Mouse (Mus musculus): ENCODE measurements around the gene Rpsa. TPM values are rescaled to one million over a fixed set of nuclear protein-coding genes. Genes with fewer than 3 reads are reported as not detected.
"Not testable (repeated sequence)": the region's sequence is repeated elsewhere in the genome, so short reads cannot be mapped to it uniquely, and the experiment has no call there.

The Rpsa gene
- polyA plus RNA-seq, 1 experiment, result 245 TPM

DNA sequence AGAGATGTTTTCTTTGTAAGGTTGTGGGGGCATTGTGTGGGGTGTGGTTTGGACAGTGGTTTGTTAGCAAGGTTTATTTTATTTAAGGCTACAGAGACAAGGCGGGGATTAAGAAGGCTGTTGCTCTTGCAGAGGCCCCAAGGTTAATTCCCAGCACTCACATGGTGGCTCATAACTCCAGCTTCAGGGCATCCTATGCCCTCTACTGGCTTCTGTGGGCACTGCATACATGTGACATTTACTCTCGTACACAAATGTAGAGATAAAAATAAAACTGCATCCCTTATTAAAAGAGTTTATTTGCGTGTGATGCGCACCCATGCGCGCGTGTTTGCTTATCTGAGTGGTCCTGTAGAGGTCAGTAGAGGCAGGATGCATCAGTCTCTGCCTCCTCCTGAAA, 38.4 kb upstream of the Rpsa start:
- H3K4me3 ChIP-seq (replicated peaks), result no peak overlapping the region
- H3K9me3 ChIP-seq (ENCODE audit: control insufficient read depth, low read length), result no peaks in the 10 kb centered on the region
- no peak for TF ChIP-seq GATA1 (IDR thresholded peaks at IDR 0.05; ENCODE audit: low read length)
- TF ChIP-seq TAL1 (IDR thresholded peaks at IDR 0.05; ENCODE audit: low read length), result no peak
- no peaks in the 10 kb centered on the region for H3K36me3 ChIP-seq (ENCODE audit: control insufficient read depth)
- no peaks in the 10 kb centered on the region for H3K4me1 ChIP-seq (ENCODE audit: control insufficient read depth)
- no peaks in the 10 kb centered on the region for H3K27me3 ChIP-seq (ENCODE audit: control insufficient read depth)

DNA sequence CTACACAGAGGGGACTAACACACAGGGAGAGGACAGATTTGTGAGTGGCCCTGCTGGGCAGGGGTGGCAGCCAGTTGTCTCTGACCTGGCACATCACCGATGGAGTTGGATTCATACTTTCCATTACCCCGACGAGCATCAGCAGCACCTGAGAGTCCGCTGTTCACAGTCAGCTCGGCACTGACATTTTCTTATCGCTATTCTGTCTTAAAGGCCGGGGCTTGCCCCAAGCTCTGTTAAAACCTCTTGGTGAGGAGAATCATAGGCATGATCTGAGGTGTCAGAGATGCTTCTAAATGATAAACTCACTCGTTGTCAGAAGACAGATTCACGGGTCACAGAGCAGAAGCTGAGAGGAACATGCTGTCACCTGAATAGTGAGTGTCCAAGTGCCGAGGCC, 36.4 kb upstream of the Rpsa start:
- H3K27me3 ChIP-seq (ENCODE audit: control insufficient read depth), result no peaks in the 10 kb centered on the region
- no peak for TF ChIP-seq GATA1 (IDR thresholded peaks at IDR 0.05; ENCODE audit: low read length)
- TF ChIP-seq TAL1 (IDR thresholded peaks at IDR 0.05; ENCODE audit: low read length), result no peak
- no peaks in the 10 kb centered on the region for H3K4me1 ChIP-seq (ENCODE audit: control insufficient read depth)
- no peaks in the 10 kb centered on the region for H3K9me3 ChIP-seq (ENCODE audit: control insufficient read depth, low read length)
- no peaks in the 10 kb centered on the region for H3K36me3 ChIP-seq (ENCODE audit: control insufficient read depth)
- no peak overlapping the region for H3K4me3 ChIP-seq (replicated peaks)

DNA sequence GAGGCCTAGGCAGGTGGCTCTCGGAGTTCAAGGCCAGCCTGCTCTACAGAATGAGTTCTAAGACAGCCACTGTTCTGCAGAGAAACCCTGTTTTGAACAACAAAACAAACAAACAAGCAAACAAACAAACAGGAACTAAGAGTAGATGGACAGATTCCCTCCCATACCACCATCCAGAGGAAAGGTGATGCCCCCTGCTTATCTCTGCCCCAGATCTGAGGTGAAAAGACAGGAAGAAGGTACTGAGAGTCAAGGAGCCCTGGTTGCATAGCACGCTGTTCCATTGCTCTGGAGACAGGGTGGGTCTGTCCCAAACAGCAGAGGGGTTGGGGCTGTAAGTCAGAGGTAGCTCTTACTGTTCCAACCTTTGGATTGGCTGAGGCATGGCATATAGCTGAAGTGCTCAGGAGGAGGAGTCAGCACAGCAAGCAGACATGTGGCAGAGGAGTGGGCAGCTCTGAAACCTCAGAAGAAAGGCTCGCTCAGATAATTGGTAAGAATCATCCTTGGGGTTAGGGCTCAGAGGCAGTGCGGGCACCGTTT, 35.7 kb upstream of the Rpsa start, which contains the start of gene Ccr8:
TSS of gene Ccr8 (plus strand) at position 419 of the 543 bp plus-strand sequence.
- no peaks in the 10 kb centered on the region for H3K36me3 ChIP-seq (ENCODE audit: control insufficient read depth)
- no peaks in the 10 kb centered on the region for H3K4me1 ChIP-seq (ENCODE audit: control insufficient read depth)
- TF ChIP-seq GATA1 (IDR thresholded peaks at IDR 0.05; ENCODE audit: low read length) (peak; percentile 73), TAL1 (IDR thresholded peaks at IDR 0.05; ENCODE audit: low read length) (no peak)
- H3K9me3 ChIP-seq (ENCODE audit: control insufficient read depth, low read length), result no peaks in the 10 kb centered on the region
- no peaks in the 10 kb centered on the region for H3K27me3 ChIP-seq (ENCODE audit: control insufficient read depth)
- no peak within 1 kb of the TSS for H3K4me3 ChIP-seq (replicated peaks)

DNA sequence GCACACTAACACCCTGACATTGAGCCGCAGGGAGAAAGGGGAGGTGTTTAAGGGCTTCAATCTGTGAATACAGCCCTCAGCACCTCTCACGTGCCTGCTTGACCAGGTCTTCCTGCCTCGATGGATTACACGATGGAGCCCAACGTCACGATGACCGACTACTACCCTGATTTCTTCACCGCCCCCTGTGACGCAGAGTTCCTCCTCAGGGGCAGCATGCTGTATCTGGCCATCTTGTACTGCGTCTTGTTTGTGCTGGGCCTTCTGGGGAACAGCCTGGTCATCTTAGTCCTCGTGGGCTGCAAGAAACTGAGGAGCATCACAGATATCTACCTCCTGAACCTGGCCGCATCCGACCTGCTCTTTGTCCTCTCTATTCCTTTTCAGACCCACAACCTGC, 33.8 kb upstream of the Rpsa start:
- Histone ChIP-seq H3K27me3 (ENCODE audit: control insufficient read depth) (no peaks in the 10 kb centered on the region), H3K36me3 (ENCODE audit: control insufficient read depth) (no peaks in the 10 kb centered on the region), H3K4me3 (replicated peaks) (no peak overlapping the region), H3K9me3 (ENCODE audit: control insufficient read depth, low read length) (no peaks in the 10 kb centered on the region), H3K4me1 (ENCODE audit: control insufficient read depth) (peaks cover 2% of the 10 kb centered on the region; the same call in 1 of the 2 replicates)
- TF ChIP-seq GATA1 (IDR thresholded peaks at IDR 0.05; ENCODE audit: low read length), result no peak
- no peak for TF ChIP-seq TAL1 (IDR thresholded peaks at IDR 0.05; ENCODE audit: low read length)

DNA sequence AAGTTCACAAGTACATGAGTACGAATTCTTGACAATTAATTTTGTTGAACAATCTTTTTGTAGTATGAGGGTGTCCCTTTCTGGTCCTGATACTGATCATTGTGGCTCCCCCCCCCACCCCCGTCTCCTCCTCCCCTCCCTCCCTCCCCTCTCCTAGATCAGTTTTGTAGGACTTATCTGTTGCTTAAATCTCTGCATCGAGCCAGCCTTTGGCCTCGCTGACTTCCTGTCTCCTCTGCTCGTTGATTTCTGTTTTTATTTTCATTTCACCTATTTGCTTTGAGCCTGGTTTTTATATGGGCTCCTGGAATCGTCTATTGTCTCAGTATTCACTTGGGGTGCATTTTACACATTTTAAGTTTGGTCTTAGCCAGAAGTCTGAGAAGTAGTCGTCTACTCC, 31.6 kb upstream of the Rpsa start:
- Histone ChIP-seq H3K9me3 (ENCODE audit: control insufficient read depth, low read length) (no peaks in the 10 kb centered on the region), H3K27me3 (ENCODE audit: control insufficient read depth) (no peaks in the 10 kb centered on the region), H3K36me3 (ENCODE audit: control insufficient read depth) (no peaks in the 10 kb centered on the region), H3K4me1 (ENCODE audit: control insufficient read depth) (peaks cover 7% of the 10 kb centered on the region; the same call in 1 of the 2 replicates), H3K4me3 (replicated peaks) (no peak overlapping the region)
- TF ChIP-seq GATA1 (IDR thresholded peaks at IDR 0.05; ENCODE audit: low read length) (no peak), TAL1 (IDR thresholded peaks at IDR 0.05; ENCODE audit: low read length) (no peak)

DNA sequence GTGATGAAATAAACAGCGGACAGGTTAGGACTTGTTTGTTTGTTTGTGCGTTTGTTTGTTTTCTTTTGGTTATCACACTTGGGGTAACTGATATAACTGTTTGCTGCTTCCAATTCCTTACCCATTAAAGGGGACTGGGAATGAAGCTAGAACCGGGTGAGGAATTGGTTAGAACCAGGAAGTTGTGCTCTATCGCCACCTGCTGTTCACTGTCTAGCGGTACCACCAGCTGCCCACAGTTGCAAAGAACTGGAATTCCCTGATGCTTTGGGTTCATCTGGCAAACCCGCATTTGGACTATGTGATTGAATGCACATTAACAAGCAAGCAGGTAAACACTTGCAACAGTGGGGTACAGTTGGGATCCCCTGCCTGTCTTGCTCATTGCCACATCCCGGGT, 28.8 kb upstream of the Rpsa start:
- peaks cover 11% of the 10 kb centered on the region for H3K9me3 ChIP-seq (ENCODE audit: control insufficient read depth, low read length)
- H3K4me3 ChIP-seq (replicated peaks), result no peak overlapping the region
- H3K4me1 ChIP-seq (ENCODE audit: control insufficient read depth), result peaks cover 7% of the 10 kb centered on the region; the same call in 1 of the 2 replicates
- TF ChIP-seq GATA1 (IDR thresholded peaks at IDR 0.05; ENCODE audit: low read length) (no peak), TAL1 (IDR thresholded peaks at IDR 0.05; ENCODE audit: low read length) (no peak)
- no peaks in the 10 kb centered on the region for H3K36me3 ChIP-seq (ENCODE audit: control insufficient read depth)
- H3K27me3 ChIP-seq (ENCODE audit: control insufficient read depth), result no peaks in the 10 kb centered on the region

DNA sequence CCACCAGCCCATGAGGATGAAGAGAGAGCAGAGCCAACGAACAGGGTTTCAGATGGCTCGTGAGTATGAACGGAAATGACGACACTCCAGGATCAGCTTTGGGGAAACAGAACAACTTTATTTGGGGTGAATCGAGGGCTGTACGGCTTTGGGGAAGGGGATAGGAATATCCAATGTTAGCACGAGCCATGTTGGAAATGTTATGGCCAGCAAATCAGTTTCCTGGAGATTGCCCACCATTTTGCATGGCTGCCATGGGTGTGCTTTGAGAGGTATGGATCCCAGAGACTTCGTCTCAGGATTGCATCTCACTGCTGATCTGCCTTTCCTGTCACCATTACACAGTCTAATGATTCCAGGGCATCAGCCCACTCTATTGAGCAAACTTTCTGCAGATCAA, 28.2 kb upstream of the Rpsa start:
- Histone ChIP-seq H3K4me1 (ENCODE audit: control insufficient read depth) (peaks cover 7% of the 10 kb centered on the region; the same call in 1 of the 2 replicates), H3K9me3 (ENCODE audit: control insufficient read depth, low read length) (peaks cover 11% of the 10 kb centered on the region), H3K4me3 (replicated peaks) (no peak overlapping the region), H3K36me3 (ENCODE audit: control insufficient read depth) (no peaks in the 10 kb centered on the region), H3K27me3 (ENCODE audit: control insufficient read depth) (no peaks in the 10 kb centered on the region)
- TF ChIP-seq TAL1 (IDR thresholded peaks at IDR 0.05; ENCODE audit: low read length) (no peak), GATA1 (IDR thresholded peaks at IDR 0.05; ENCODE audit: low read length) (no peak)

DNA sequence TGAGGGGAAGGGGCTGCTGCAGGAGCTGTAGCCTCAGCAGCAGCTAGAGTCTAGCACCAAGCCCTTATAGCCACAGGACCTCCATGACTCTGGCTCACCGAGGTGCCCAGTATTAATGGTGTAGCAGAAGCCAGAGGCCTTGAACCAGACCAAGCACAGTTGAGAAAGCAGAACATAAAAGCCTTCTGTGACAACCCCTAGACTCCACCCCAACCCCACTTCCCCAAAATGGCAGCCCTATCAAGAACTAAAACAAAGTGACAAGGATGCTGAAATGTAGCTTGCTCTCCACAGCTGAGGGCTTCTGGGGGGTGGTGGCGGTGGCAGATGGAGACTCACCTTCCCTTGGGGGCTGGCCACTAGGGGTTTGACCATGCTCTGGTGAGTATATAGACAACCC, 26.3 kb upstream of the Rpsa start:
- no peaks in the 10 kb centered on the region for H3K27me3 ChIP-seq (ENCODE audit: control insufficient read depth)
- TF ChIP-seq TAL1 (IDR thresholded peaks at IDR 0.05; ENCODE audit: low read length), result no peak
- no peak for TF ChIP-seq GATA1 (IDR thresholded peaks at IDR 0.05; ENCODE audit: low read length)
- peaks cover 11% of the 10 kb centered on the region for H3K9me3 ChIP-seq (ENCODE audit: control insufficient read depth, low read length)
- no peaks in the 10 kb centered on the region for H3K36me3 ChIP-seq (ENCODE audit: control insufficient read depth)
- H3K4me1 ChIP-seq (ENCODE audit: control insufficient read depth), result peaks cover 7% of the 10 kb centered on the region; the same call in 1 of the 2 replicates
- H3K4me3 ChIP-seq (replicated peaks), result no peak overlapping the region

DNA sequence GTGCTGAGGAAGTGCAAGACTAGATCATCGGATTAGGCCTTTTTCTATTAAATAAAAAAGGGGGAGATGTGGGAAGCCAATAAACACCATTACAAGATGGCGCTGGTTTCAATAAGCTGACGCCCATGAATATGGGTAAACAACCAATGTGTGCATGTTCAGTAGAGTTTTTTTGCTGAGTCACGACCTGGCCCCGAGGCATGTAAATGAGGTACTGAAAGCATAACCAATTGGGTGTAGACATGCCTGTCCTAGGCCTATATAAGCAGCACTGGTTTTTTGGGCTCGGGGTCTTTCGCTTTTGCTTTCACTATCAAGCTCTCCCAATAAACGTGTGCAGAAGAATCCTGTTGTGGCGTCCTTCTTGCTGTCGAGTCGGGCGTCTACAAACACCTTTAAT, 18.5 kb upstream of the Rpsa start:
- not testable (repeated sequence) for H3K27me3 ChIP-seq (ENCODE audit: control insufficient read depth); H3K4me3 ChIP-seq (replicated peaks); H3K9me3 ChIP-seq (ENCODE audit: control insufficient read depth, low read length)
- H3K4me1 ChIP-seq (ENCODE audit: control insufficient read depth), result peaks cover 41% of the 10 kb centered on the region
- H3K36me3 ChIP-seq (ENCODE audit: control insufficient read depth), result peaks cover 16% of the 10 kb centered on the region
